Mouse (Mus musculus): ENCODE measurements around the gene Gnl2.

GRCm38 (mm10) chr4:125097412-125097811, 81.0 kb downstream of the Gnl2 start:
- TF ChIP-seq GATA1 (IDR thresholded peaks at IDR 0.05; ENCODE audit: borderline replicate concordance, low read length): no peak
- no peak for TF ChIP-seq FLI1 (IDR thresholded peaks at IDR 0.05; ENCODE audit: low read length)
